Mouse (Mus musculus): ENCODE data around the gene Dctn2. TPM values are rescaled to one million over a fixed set of nuclear protein-coding genes. Genes with fewer than 3 reads are reported as not detected.

Dctn2 gene
- polyA plus RNA-seq, 1 experiment: 115 TPM

- Histone ChIP-seq H3K4me1 (ENCODE audit: control insufficient read depth, insufficient read depth, low read length) (peaks cover 5% of the 10 kb centered on the region), H3K27ac (ENCODE audit: control insufficient read depth, insufficient read depth, low read depth, low read length, poor library complexity) (no peak overlapping the region), H3K4me3 (replicated peaks; ENCODE audit: control insufficient read depth, low read depth, low read length) (peak overlapping the region; percentile 71)
- 76% methylated on average over 5 of the region's 5 CpGs for WGBS
- TF ChIP-seq POLR2A (IDR thresholded peaks at IDR 0.05; ENCODE audit: borderline replicate concordance, control insufficient read depth, low read depth, low read length): no peak
- no peak for TF ChIP-seq CTCF (IDR thresholded peaks at IDR 0.05; ENCODE audit: control insufficient read depth, insufficient read depth, low read length)
Observed at GRCm38 (mm10) chr10:127267318-127267717, 1.1 kb downstream of the Dctn2 start.

- no peak for TF ChIP-seq CTCF (IDR thresholded peaks at IDR 0.05; ENCODE audit: control insufficient read depth, insufficient read depth, low read length)
- no peak for TF ChIP-seq POLR2A (IDR thresholded peaks at IDR 0.05; ENCODE audit: borderline replicate concordance, control insufficient read depth, low read depth, low read length)
- H3K27ac ChIP-seq (ENCODE audit: control insufficient read depth, insufficient read depth, low read depth, low read length, poor library complexity): no peak overlapping the region
- no peak overlapping the region for H3K4me3 ChIP-seq (replicated peaks; ENCODE audit: control insufficient read depth, low read depth, low read length)
- peaks cover 3% of the 10 kb centered on the region; the same call in 1 of the 2 replicates for H3K4me1 ChIP-seq (ENCODE audit: control insufficient read depth, insufficient read depth, low read length)
- WGBS: 81% methylated on average over 5 of the region's 5 CpGs
Observed at GRCm38 (mm10) chr10:127268401-127268800, 2.2 kb downstream of the Dctn2 start.

GRCm38 (mm10) chr10:127269036-127269435, 2.9 kb downstream of the Dctn2 start:
- Histone ChIP-seq H3K27ac (ENCODE audit: control insufficient read depth, insufficient read depth, low read depth, low read length, poor library complexity) (no peak overlapping the region), H3K4me3 (replicated peaks; ENCODE audit: control insufficient read depth, low read depth, low read length) (no peak overlapping the region), H3K4me1 (ENCODE audit: control insufficient read depth, insufficient read depth, low read length) (peaks cover 3% of the 10 kb centered on the region; the same call in 1 of the 2 replicates)
- TF ChIP-seq CTCF (IDR thresholded peaks at IDR 0.05; ENCODE audit: control insufficient read depth, insufficient read depth, low read length) (no peak), POLR2A (IDR thresholded peaks at IDR 0.05; ENCODE audit: borderline replicate concordance, control insufficient read depth, low read depth, low read length) (no peak)
- WGBS: 91% methylated on average over 12 of the region's 12 CpGs

- H3K4me3 ChIP-seq (replicated peaks; ENCODE audit: control insufficient read depth, low read depth, low read length): no peak overlapping the region
- H3K27ac ChIP-seq (ENCODE audit: control insufficient read depth, insufficient read depth, low read depth, low read length, poor library complexity): no peak overlapping the region
- peaks cover 3% of the 10 kb centered on the region; the same call in 1 of the 2 replicates for H3K4me1 ChIP-seq (ENCODE audit: control insufficient read depth, insufficient read depth, low read length)
- WGBS: 73% methylated on average over 4 of the region's 4 CpGs
- no peak for TF ChIP-seq CTCF (IDR thresholded peaks at IDR 0.05; ENCODE audit: control insufficient read depth, insufficient read depth, low read length)
- no peak for TF ChIP-seq POLR2A (IDR thresholded peaks at IDR 0.05; ENCODE audit: borderline replicate concordance, control insufficient read depth, low read depth, low read length)
Observed at GRCm38 (mm10) chr10:127269884-127270283, 3.7 kb downstream of the Dctn2 start.

GRCm38 (mm10) chr10:127272371-127272770, 6.2 kb downstream of the Dctn2 start:
- Histone ChIP-seq H3K27ac (ENCODE audit: control insufficient read depth, insufficient read depth, low read depth, low read length, poor library complexity) (no peak overlapping the region), H3K4me1 (ENCODE audit: control insufficient read depth, insufficient read depth, low read length) (no peaks in the 10 kb centered on the region), H3K4me3 (replicated peaks; ENCODE audit: control insufficient read depth, low read depth, low read length) (no peak overlapping the region)
- TF ChIP-seq CTCF (IDR thresholded peaks at IDR 0.05; ENCODE audit: control insufficient read depth, insufficient read depth, low read length): no peak
- TF ChIP-seq POLR2A (IDR thresholded peaks at IDR 0.05; ENCODE audit: borderline replicate concordance, control insufficient read depth, low read depth, low read length): no peak
- 94% methylated on average over 5 of the region's 5 CpGs for WGBS

- WGBS: 90% methylated on average over 11 of the region's 11 CpGs
- no peak overlapping the region for H3K4me3 ChIP-seq (replicated peaks; ENCODE audit: control insufficient read depth, low read depth, low read length)
- TF ChIP-seq CTCF (IDR thresholded peaks at IDR 0.05; ENCODE audit: control insufficient read depth, insufficient read depth, low read length) (no peak), POLR2A (IDR thresholded peaks at IDR 0.05; ENCODE audit: borderline replicate concordance, control insufficient read depth, low read depth, low read length) (no peak)
- H3K27ac ChIP-seq (ENCODE audit: control insufficient read depth, insufficient read depth, low read depth, low read length, poor library complexity): no peak overlapping the region
- H3K4me1 ChIP-seq (ENCODE audit: control insufficient read depth, insufficient read depth, low read length): no peaks in the 10 kb centered on the region
Observed at GRCm38 (mm10) chr10:127274261-127275022, 8.3 kb downstream of the Dctn2 start.

- no peak overlapping the region for H3K27ac ChIP-seq (ENCODE audit: control insufficient read depth, insufficient read depth, low read depth, low read length, poor library complexity)
- WGBS: 87% methylated on average over 2 of the region's 2 CpGs
- H3K4me1 ChIP-seq (ENCODE audit: control insufficient read depth, insufficient read depth, low read length): no peaks in the 10 kb centered on the region
- no peak for TF ChIP-seq CTCF (IDR thresholded peaks at IDR 0.05; ENCODE audit: control insufficient read depth, insufficient read depth, low read length)
- TF ChIP-seq POLR2A (IDR thresholded peaks at IDR 0.05; ENCODE audit: borderline replicate concordance, control insufficient read depth, low read depth, low read length): no peak
- H3K4me3 ChIP-seq (replicated peaks; ENCODE audit: control insufficient read depth, low read depth, low read length): no peak overlapping the region
Observed at GRCm38 (mm10) chr10:127279730-127280129, 13.6 kb downstream of the Dctn2 start.

- TF ChIP-seq POLR2A (IDR thresholded peaks at IDR 0.05; ENCODE audit: borderline replicate concordance, control insufficient read depth, low read depth, low read length): no peak
- no peak for TF ChIP-seq CTCF (IDR thresholded peaks at IDR 0.05; ENCODE audit: control insufficient read depth, insufficient read depth, low read length)
- H3K4me3 ChIP-seq (replicated peaks; ENCODE audit: control insufficient read depth, low read depth, low read length): no peak overlapping the region
- no peak overlapping the region for H3K27ac ChIP-seq (ENCODE audit: control insufficient read depth, insufficient read depth, low read depth, low read length, poor library complexity)
- no peaks in the 10 kb centered on the region for H3K4me1 ChIP-seq (ENCODE audit: control insufficient read depth, insufficient read depth, low read length)
- WGBS: 87% methylated on average over 8 of the region's 8 CpGs
Observed at GRCm38 (mm10) chr10:127281316-127281715, 15.1 kb downstream of the Dctn2 start.

Data from bone marrow, adult 2 months (tissue).